Mouse (Mus musculus) thymus, postnatal 25 days (tissue): ENCODE data around the gene Ccdc13.

ENCODE experiments used
- DNase-seq: peaks from one replicate; pipeline ENCODE4 v3.0.0; 2022

Gene Ccdc13

GRCm38 (mm10) chr9:121846526-121847118 is 7.4 kb upstream of the Ccdc13 start:
- DNase-seq = peak; percentile 46

GRCm38 (mm10) chr9:121842914-121843313 is 3.7 kb upstream of the Ccdc13 start:
- no peak for DNase-seq

GRCm38 (mm10) chr9:121839622-121839965 is 333 bp upstream of the Ccdc13 start:
- DNase-seq = no peak

- DNase-seq = no peak
Observed at GRCm38 (mm10) chr9:121838008-121838407, 1.3 kb downstream of the Ccdc13 start.

- DNase-seq = no peak
Observed at GRCm38 (mm10) chr9:121833825-121834224, 5.4 kb downstream of the Ccdc13 start.

- DNase-seq = peak; percentile 76
Observed at GRCm38 (mm10) chr9:121830956-121831293, 8.3 kb downstream of the Ccdc13 start.

- DNase-seq = peak; percentile 62
Observed at GRCm38 (mm10) chr9:121830243-121830955, 8.9 kb downstream of the Ccdc13 start.

- no peak for DNase-seq
Observed at GRCm38 (mm10) chr9:121829270-121829992, 9.8 kb downstream of the Ccdc13 start.

- no peak for DNase-seq
Observed at GRCm38 (mm10) chr9:121828314-121828713, 10.9 kb downstream of the Ccdc13 start.

GRCm38 (mm10) chr9:121826356-121826755 is 12.9 kb downstream of the Ccdc13 start:
- no peak for DNase-seq

- no peak for DNase-seq
Observed at GRCm38 (mm10) chr9:121823991-121824390, 15.3 kb downstream of the Ccdc13 start.

- no peak for DNase-seq
Observed at GRCm38 (mm10) chr9:121823051-121823450, 16.2 kb downstream of the Ccdc13 start.

- no peak for DNase-seq
Observed at GRCm38 (mm10) chr9:121822585-121822991, 16.7 kb downstream of the Ccdc13 start.

- no peak for DNase-seq
Observed at GRCm38 (mm10) chr9:121820765-121821164, 18.5 kb downstream of the Ccdc13 start.

- DNase-seq = no peak
Observed at GRCm38 (mm10) chr9:121819771-121820471, 19.3 kb downstream of the Ccdc13 start.

GRCm38 (mm10) chr9:121819073-121819770 is 20.0 kb downstream of the Ccdc13 start:
- DNase-seq = no peak

GRCm38 (mm10) chr9:121815183-121815582 is 24.1 kb downstream of the Ccdc13 start:
- no peak for DNase-seq

GRCm38 (mm10) chr9:121810081-121810821 is 29.0 kb downstream of the Ccdc13 start:
- no peak for DNase-seq

GRCm38 (mm10) chr9:121808511-121808910 is 30.8 kb downstream of the Ccdc13 start:
- no peak for DNase-seq

GRCm38 (mm10) chr9:121807947-121808346 is 31.3 kb downstream of the Ccdc13 start:
- no peak for DNase-seq

GRCm38 (mm10) chr9:121807546-121807945 is 31.7 kb downstream of the Ccdc13 start:
- DNase-seq = no peak

GRCm38 (mm10) chr9:121802747-121803146 is 36.5 kb downstream of the Ccdc13 start:
- no peak for DNase-seq
